Mouse (Mus musculus): Measurements from ENCODE around the gene Btc.

Gene Btc

DNA sequence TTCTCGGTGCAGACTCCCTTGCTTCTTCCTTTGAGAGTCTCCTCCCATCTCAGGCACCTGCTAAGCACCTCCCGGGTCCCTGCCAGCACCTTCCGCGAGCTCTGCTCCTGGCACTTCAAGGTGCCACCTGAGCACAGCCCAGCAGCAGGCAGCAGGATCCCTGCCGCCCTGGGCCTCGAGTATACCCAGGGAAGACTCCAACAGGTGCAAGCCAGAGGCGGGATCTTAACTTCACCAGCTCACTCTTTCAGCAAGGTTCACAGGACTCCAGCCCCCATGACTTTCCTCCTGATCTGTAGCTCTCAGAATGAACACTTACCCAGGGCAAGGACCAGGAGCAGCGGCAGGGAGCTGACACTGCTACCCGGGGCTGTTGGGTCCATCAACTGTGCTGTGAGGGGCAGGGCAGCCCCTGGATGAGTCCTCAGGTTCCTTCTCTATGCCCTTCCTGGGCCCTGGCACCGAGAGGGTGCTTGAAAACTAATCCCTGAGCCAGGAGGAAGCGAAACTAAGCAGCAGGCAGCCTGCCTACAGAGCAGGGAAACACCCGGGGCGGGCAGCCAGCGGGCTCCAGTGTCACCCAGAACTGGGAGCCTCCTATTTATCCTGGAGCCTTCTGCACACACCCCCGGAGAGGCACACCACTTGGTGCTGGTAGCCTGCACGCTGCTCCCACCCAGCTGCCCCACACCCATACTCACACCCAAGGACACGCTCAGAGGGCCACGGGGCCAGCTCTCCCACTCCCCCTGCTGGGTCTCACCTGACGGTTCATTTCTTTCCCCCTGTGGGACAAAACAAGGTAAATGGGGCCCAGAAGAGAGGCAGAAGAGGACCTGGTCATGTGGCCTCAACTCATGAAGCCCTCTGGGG is at the start of gene Btc:
TSS of gene Btc (minus strand) at position 656 of the 873 bp plus-strand sequence.
- in situ Hi-C loops (cut with MboI, MseI), result no loop called here

DNA sequence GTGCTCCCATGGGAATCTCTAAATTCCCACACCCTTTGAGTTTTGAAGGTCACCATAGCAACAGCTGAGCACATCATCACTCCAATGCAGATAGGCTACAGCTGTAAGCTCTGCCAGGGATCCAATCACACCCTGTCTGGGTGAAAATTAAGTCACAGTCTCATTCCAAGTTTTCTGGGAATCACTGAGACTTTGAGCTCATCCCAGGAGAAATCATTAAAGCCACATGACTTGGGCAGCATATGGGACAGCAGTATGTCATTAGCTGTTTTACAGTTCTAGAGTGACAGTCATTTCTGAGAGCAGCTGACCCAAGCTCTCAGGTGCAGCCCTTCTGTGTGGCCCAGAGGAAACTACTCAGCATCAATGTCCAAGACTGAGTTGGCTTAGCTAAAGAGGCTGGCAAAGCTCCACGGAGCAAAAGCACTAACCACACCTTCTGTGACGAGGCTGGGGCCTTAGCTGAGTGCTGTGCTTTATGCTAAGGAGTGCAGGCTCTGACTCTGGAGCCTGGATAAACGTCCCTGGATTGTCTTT is 42.3 kb upstream of the Btc start:
- in situ Hi-C loops (cut with MboI, MseI), result no loop called here

DNA sequence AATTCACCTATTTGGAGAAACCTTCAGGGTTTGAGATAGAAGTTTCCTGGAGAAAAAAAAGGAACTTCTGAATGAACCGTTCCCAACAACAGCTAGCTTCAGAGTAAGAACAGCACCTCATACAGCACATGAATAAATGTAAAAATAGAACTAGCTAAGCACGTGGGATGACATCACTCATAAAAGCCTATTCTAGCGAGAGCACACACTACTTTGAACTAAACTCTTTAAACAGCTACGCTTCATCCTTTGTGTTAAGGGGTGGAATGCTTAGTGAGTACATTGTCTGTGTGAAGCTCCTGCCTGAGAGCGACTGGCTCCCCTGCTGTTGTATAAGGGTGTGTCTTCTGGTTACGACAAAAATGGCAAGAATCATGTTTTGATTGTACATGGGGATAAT is 33.8 kb upstream of the Btc start:
- in situ Hi-C loops (cut with MboI, MseI), result no loop called here

DNA sequence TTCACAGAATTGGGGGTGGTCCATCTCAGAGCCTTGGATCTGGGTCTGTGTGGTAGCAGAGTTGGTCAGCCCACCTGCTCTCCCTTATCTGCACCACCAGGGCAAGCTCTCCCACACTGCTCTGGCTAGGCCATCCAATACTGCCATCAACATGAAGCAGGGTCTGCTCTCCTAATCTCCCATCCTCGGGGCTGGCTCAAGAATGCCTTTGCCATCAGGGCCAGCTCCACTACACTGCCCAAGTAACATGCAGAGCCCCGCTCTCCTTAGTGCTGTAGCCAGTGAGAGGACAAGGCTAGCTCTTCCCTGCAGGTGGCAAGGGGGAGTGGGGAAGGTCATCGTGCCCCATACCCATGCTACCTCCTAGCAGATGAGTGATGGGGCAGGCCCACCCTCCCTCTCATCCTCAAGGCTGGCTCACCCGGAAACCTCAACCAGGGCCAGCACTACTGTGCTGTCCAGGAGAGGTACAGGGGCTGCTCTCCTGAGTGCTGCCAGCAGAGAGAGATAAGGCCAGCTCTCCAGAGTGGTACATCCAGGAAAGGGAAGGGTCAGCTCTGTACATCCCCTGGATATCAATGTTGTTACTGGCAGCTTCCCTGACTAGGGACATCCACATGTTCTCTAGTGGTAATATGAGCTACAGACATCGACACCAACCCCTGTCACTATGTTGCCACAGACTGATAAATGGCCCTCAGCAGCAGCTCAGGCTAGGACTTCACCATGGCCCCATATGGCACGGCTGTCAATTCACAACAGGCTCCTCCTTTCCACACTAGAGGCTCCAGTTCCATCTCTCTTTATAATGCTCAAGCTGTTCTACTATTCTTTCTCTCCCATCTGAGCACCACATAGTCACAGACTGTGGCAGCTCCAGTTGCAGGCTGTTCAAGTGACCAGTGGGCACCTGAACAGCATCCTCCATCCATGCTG is 32.2 kb upstream of the Btc start:
- in situ Hi-C loops (cut with MboI, MseI), result no loop called here

DNA sequence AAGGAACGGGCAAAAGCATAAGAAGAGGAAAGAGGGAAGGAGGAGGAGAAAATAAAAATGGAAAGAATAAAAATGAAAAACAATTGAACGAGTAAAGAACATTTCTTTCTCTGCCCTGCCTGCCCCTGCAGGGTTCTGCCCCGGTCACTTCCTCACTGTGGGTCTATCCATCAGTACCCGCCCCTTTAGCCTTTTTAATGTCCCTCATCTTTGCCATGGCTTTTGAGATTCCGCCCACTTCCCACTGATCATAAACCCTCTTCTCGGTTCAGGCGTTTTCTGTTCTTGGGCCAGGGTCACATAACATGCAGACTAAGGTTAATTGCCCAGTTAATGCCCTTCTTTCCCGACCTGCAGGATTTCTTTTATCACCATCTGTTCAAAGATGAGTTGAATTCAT is 25.8 kb upstream of the Btc start:
- in situ Hi-C loops (cut with MboI, MseI), result no loop called here

DNA sequence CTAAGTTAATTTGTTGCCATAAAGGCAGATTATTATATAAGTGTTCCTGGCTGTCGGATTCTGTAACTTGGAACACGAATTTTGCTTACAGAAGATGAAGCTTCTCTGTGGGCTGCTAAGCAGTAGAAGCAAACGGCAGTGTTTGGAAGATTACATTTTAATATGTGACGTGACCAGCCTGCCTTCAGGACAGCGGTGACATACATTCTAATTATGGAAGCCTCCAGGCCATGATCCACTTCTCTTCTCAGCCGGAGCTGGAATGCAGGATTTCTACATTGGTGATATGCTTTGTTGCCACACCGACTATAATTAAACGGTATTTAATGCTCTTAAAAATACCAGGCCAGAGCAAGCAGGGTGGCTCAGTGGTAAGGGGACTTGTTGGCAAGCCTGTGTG is 11.0 kb upstream of the Btc start:
- in situ Hi-C loops (cut with MboI, MseI), result no loop called here

DNA sequence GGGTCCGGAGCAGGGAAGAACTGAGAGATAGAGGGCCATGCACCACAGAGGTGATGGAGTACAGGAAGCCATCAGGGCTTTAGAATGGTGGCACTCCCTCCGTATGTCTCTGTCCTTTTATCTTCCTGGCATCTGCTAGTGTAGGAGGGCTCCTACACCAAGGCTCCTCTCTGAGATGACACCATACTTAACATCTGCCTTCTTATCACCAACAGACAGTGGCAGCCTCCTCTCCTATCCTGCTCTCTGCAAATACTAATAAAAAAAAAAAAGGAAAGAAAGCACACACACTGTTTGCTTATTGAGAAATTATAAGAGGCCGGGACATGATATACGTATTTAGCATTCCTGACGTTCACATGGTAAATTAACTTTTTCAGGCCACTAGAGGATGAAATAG is 1.5 kb upstream of the Btc start:
- in situ Hi-C loops (cut with MboI, MseI), result no loop called here

DNA sequence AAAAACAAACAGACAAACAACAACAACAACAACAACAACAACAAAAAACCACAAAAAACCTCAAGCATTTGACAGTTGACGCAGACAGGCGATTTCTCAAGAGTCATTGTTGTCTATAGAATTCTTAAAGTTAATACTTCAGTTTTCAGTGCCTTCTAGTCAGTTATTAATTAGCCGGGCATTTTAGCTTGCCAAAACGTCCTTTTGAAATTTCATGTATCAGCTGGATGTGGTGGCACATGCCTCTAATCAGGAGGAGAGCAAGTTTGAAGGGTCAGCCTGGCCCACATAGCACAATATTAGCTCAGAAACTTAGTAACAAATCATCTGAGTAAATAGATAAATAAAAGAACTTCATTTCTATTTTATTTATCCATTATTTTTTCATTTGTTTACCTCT is 487 bp upstream of the Btc start:
- in situ Hi-C loops (cut with MboI, MseI), result no loop called here

DNA sequence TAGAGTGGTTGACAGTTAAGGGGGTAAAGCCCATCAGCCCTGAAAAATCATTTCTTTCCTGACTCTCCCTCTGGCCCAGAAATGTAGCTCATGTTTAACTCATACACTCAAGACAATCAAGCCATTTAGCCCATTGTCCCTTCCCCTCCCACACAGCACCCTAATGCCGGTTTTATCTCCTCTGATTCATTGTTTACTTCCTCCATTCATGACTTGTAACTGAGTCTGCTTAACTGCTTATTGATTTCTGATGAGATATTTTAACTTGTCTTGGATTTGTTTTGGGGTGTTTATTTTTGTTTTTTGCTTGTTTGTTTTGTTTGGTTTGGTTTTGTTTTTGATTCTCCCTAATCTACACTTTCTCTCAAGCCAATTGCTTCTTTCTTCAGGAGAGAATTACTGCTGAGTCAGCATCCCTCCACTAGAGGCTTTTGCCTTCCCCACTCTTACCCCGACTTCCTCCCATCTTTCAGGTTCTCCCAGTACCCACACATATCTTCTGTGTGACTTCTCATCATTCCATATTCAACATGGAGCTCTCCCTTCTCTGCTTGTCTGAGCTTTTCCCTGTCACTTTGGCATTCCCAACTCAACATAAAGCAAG is 2.2 kb downstream of the Btc start:
- in situ Hi-C loops (cut with MboI, MseI), result no loop called here

DNA sequence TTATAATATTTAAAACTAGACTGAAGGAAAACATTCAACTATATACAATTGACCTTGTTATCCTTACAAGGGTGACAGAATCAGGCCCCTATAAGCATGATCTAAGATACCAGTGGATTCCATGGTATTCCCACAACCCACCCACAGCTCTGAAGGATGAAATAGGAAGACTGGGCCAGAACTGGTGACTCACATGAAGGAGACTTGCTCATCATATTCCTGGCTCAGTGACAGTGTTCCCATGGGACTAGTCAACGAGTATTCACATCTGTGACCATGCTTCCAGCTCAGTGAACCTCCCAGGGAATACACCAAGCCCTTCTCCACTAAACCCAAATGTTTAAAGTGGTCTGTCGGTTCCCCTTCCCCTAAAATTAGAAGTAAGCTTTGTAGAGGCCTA is 27.3 kb downstream of the Btc start:
- in situ Hi-C loops (cut with MboI, MseI), result no loop called here

DNA sequence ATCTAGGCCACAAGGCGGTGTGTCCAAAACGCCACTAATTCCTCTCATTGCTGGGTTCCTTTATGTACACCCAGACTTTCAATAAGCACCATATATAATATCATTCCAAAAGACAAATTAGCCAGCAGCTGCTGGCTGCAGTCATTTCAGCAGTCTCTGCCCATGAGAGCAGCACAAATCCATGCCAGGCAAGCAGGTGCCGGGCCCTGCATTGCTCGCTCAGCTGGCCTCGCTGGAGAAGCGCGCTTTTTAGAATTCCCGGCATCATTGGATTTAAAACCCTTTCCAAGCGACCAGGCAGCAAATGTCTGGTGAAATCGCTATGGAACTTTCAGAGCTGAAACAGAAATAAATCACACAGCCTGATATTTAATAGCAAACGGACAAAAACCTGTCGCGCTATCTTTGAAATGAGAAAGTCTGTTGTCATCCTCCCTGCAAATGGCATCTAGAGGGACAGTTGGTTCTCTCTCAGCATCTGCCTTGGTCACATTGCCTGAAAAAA is 34.7 kb downstream of the Btc start:
- in situ Hi-C loops (cut with MboI, MseI), result no loop called here

DNA sequence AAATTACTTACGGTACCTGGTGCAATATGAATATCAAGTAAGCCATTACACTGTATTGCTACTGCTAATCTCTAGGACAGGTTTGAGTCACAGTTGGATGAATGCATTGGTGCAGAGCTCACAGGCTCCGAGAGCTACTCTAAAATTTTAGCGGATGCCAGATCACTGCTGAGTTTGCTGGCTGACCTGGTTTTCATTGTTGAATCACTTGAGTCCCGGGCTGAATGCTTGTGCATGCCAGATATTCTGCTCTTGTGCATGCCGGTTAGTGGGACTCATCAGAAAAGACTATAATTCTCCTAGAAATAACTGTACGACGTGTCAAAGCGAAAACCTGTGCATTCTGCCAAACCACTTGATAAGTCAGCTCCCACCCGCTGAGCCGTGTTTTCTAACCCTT is 35.9 kb downstream of the Btc start:
- in situ Hi-C loops (cut with MboI, MseI), result no loop called here

DNA sequence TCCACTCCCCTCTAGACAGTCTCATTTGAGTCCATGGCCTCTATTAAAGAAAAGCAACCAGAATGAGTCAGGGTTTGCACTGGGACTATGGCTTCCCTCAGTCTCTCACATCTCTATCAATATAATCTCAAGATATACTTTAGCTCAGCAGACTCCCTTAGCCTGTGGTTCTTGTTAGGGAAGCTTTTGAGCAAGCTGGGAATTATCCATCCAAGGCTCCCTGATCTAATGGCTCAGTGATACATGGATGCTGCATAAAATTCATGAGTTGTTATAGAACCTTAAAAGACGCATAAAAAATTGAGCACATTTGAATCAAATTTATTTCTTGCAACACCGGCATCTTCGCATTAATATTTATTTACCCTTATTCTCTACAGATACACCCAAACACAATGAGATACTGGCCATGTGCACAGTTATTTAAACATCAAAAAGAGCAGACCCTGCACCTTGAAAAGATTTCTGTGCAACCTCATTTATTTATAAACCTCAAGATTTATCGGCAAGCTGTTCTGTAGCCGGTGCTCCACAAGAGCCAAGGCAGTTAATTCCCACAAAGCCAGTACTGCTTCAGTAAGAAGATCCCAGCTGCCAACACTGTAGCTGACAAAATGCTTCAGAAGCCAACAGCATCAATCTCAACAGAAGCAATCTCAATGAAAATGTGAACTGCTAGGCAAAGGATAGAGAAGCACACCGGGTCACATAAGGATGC is 39.4 kb downstream of the Btc start:
- in situ Hi-C loops (cut with MboI, MseI), result no loop called here

DNA sequence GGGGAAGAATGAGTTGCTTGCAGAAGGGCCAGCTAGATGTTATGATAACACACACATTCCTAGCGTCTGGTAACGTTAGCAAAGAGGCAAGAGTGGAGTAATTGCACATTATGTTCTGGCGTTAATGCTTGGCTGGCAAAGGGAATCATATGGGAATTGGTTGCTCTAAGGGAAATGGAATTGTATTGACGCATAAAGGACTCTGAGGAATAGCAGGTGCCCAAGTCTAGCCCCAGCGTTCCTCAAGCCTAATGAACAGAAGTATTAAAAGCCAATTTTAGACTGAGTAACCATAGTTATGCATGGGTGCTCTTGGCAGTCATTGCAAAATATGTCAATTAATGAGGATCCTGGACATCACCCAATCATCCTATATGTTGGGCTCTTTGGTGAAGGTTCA is 50.1 kb downstream of the Btc start:
- in situ Hi-C loops (cut with MboI, MseI), result no loop called here

DNA sequence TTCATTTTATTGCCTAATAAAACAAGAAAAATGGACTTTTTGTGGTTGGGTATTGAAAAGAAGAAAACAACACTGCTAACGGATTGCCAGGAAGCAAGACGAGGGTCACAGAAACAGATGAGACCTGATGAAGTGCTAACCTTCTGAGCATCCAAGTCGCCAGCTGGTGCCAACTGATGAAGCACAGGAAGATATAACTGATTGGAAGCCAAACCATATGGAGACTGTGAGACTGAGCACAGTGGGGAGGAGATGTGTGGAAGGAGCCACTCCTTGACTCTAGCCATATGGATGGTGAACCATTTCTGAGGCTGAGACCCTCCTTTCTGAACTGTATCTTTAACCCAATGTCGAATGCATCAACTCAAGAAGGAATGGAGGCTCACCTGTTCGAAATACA is 57.1 kb downstream of the Btc start:
- in situ Hi-C loops (cut with MboI, MseI), result no loop called here

DNA sequence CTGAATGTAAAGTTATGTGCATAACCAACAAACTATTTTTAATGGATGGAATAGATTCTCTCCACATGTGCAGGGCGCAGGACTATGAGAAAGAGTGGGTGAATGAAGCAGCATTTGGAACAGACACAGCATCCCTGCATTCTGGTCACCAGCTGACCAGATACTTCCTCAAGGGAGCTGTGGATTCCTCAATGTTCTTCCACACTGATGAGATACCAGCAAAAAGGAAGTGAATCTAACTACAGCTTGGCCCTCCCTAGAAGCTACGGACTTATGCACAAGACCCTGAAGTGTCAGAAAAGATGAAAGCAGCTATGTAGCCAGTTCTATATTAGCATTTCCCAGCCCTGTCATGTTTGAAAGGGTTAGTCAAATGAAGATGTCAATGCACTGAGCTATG is 57.7 kb downstream of the Btc start:
- in situ Hi-C loops (cut with MboI, MseI), result no loop called here

DNA sequence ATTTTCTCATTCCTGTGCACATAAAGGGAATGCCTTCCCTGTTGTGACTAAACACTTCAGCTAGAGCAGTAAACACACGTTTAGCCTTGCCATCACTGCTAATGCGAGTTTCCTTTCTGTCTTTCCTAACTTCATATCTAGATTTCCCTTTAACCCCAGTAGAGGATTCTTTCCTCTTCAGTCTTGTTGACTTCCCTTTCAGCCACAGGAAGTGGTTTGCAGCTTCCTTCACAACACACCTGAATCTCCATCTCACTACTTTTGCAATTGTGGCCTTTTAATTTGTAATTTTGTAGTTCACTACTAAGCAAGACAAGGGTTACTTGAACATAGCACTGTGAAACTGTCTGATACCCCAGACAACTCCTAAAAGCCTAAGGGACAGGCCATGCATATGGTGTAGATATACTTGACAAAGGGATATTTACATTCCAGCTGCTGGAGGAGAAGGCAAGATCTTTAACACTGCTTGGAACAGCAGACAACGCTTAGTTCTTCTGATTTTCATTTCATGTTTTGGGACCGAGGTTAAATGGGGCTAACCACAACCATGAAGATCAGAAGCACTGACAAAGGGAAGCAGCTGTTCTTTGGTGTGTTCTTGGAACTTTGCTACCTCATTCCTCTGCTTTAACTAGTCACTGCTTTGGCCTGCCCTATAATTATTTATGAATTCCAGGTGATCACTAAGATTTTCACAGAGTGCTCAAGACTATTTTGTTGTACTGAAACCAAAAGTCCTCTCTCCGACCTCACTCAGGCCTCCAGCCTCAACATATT is 60.6 kb downstream of the Btc start:
- in situ Hi-C loops (cut with MboI, MseI), result no loop called here

DNA sequence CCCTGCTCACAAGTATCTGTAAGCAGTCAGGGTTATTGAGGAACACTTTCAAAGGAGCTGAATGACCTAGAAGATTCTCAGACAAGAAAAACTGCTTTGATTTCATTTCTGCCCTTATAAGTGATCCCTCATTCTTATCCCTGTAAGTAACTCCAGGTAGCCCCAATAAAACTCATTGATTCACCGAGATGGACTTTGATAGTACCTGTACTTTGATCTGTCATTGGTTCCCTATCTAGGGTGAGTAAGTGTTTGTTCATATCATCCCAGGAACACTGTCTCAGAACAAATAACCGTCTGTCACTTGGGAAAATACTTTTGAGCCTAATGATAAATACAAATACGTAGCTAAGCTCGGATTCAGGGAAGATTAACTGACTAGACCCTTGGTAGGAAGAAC is 68.6 kb downstream of the Btc start:
- in situ Hi-C loops (cut with MboI, MseI), result no loop called here

DNA sequence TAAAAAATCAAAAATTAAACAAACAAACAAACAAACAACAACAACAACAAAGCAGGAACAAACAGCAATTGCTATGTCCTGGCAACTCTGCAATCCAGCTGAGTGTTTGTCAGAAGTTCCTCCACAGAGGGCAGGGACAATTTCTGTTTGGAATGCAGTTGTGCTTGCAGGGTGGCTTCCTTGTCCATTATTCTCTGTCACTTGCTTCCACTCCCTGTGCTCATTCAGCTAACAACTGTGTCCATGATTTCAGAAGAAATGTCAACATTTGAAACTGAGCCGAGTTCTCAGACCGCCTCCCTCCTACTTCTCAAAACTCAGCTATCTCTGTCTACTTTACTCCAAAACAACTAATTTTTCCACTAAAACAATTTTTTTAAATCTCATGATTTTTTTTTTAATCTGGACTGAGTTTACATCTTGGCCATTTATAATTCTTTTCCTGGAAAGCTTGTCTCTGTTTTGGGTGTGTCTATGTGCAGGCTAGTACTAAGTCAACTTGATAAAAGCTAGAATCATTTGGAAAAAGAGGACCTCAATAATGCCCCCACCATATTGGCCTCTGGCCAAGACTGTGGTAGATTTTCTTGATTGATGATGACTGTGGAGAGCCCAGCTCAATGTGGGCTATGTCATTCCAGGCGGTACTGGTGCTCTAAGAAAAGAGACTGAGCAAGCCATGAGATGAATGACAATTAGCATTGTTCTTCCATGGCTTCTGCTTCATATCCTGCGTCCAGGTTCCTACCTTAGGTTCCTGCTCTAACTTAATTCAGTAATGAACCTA is 70.5 kb downstream of the Btc start:
- in situ Hi-C loops (cut with MboI, MseI), result no loop called here

DNA sequence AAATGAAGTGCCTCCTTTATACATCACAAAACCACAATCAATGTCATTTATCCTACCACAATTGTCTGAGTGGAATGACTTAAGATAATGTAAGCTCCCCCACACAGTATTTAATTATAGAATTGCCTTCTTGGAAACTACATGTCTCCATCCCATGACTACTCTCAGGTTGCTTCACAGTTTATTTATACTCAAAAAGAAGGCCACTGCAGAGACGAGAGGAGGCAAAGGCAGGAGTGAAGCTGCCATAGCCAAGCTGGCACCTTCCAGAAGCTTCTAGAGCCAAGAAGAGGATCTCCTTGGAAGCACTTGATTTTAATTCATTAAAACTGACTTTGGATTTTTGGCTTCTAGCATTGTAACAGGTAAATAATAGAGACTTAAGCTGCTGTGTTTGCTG is 81.0 kb downstream of the Btc start:
- in situ Hi-C loops (cut with MboI, MseI), result no loop called here

Data from T-helper 2 cell (primary cell).